Comparison of ENCODE assay signal across 13 mouse cellular contexts in genomic region chr2:122887526-122887925, GRCm38 (mm10).
"Had no signal": no experiment of that assay in that cellular context is flagged by ENCODE, and none has a peak within 500 bp of the region (broad histone marks: within the 10 kb centered on the region; RNA-seq: fewer than 3 reads in every experiment).

No protein-coding gene starts in this region.

- H3K27me3 ChIP-seq: intestine, embryonic 15.5 days; limb, embryonic 12.5 days; limb, embryonic 15.5 days; liver, embryonic 13.5 days had no signal

- H3K9ac ChIP-seq: intestine, embryonic 15.5 days; limb, embryonic 12.5 days; limb, embryonic 15.5 days; liver, embryonic 13.5 days had no signal

- H3K9me3 ChIP-seq: intestine, embryonic 15.5 days had no signal

- H3K27ac ChIP-seq: intestine, embryonic 15.5 days; kidney, postnatal 0 days; limb, embryonic 12.5 days; limb, embryonic 15.5 days; liver, embryonic 13.5 days had no signal

- H3K36me3 ChIP-seq: intestine, embryonic 15.5 days; limb, embryonic 12.5 days; limb, embryonic 15.5 days; liver, embryonic 13.5 days had no signal

- H3K4me3 ChIP-seq: intestine, embryonic 15.5 days; limb, embryonic 12.5 days; limb, embryonic 15.5 days; liver, embryonic 13.5 days had no signal

- ATAC-seq: intestine, embryonic 15.5 days had no signal

- H3K4me2 ChIP-seq: intestine, embryonic 15.5 days; limb, embryonic 12.5 days; limb, embryonic 15.5 days; liver, embryonic 13.5 days; midbrain, embryonic 11.5 days had no signal

- DNase-seq: left cerebral cortex, postnatal 4 days; liver, embryonic 13.5 days; lung, adult 2 months; lung, postnatal 14 days; lung, postnatal 4 days; midbrain, embryonic 14.5 days; thymus, adult 18-20 months; thymus, postnatal 36 days had no signal

- H3K4me1 ChIP-seq: intestine, embryonic 15.5 days; limb, embryonic 12.5 days; limb, embryonic 15.5 days; liver, embryonic 13.5 days had no signal
